Mouse (Mus musculus): ENCODE data around the gene Abtb1. TPM values are rescaled to one million over a fixed set of nuclear protein-coding genes. Genes with fewer than 3 reads are reported as not detected.

The Abtb1 gene
- total and polyA plus RNA-seq, 2 experiments from 2014 or later = 29.2 to 60.2 TPM

DNA sequence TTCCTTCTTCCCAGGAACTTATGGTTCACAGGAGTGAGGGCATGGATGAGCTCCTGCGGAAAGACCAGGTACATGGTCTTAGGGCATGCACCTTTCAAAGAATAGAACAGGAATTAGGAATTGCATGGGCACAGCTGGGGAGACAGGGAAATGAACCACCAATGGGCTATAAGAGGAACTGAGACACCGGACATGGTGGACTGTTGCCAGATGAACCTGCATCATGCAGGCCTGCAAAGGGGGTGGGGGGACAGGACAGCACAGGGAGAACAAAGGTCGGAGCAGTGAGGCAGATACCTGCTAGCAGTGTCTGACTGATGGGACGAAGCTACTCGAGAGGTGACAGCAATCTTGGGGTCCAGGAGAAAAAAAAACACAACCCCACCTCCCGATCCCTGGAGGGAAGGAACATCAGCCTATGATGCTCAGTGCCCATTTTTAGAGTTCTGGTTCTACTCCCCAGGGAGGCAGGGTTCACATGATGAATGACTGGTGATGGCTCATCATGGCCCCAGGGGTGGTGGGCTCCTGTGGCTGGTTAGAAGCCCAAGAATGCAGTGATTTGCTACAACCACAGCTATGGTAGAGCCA, 11.6 kb downstream of the Abtb1 start:
- no peak for DNase-seq (ENCODE audit: low spot score)
- 90% methylated on average over 6 of the region's 6 CpGs for WGBS
- Histone ChIP-seq H3K4me1 (ENCODE audit: insufficient read depth, low read length) (no peaks in the 10 kb centered on the region), H3K4me3 (ENCODE audit: low read depth, low read length) (no peak overlapping the region), H3K4me2 (ENCODE audit: low read depth, low read length, poor library complexity, severe bottlenecking) (no peak overlapping the region), H3K27ac (ENCODE audit: low read depth, low read length) (no peak overlapping the region), H3K36me3 (ENCODE audit: insufficient read depth, low read length) (no peaks in the 10 kb centered on the region), H3K27me3 (ENCODE audit: insufficient read depth, low read length) (no peaks in the 10 kb centered on the region), H3K9ac (replicated peaks; ENCODE audit: low read length, poor library complexity, severe bottlenecking) (no peak overlapping the region), H3K9me3 (ENCODE audit: low read length) (no peaks in the 10 kb centered on the region)
- no peak for TF ChIP-seq CTCF (IDR thresholded peaks at IDR 0.05)
- ATAC-seq (ENCODE audit: low FRiP score) = no peak

DNA sequence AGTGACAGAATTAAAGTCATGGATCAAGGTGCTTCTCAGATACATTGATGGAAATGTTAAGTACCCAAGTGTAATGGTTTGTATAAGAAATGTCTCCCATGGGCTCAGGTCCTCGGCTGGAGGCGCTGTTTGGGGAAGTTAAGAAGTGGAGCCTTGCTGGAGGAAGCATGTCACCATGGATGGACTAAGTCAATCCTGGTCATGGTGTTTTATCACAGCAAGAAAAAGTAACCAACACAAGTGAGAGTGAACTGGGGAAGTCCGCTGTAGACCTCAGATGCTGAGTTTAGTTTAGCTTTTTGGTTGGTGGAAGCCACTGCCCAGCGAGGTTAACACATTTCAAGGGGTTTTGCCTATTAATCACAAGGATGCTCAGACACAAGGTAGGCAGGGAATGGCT, 12.2 kb downstream of the Abtb1 start:
- H3K27ac ChIP-seq (ENCODE audit: low read depth, low read length) = no peak overlapping the region
- no peak for TF ChIP-seq CTCF (IDR thresholded peaks at IDR 0.05)
- DNase-seq (ENCODE audit: low spot score) (no peak), ATAC-seq (ENCODE audit: low FRiP score) (no peak)
- no peaks in the 10 kb centered on the region for H3K9me3 ChIP-seq (ENCODE audit: low read length)
- H3K4me3 ChIP-seq (ENCODE audit: low read depth, low read length) = no peak overlapping the region
- H3K4me1 ChIP-seq (ENCODE audit: insufficient read depth, low read length) = no peaks in the 10 kb centered on the region
- no peaks in the 10 kb centered on the region for H3K36me3 ChIP-seq (ENCODE audit: insufficient read depth, low read length)
- no peak overlapping the region for H3K4me2 ChIP-seq (ENCODE audit: low read depth, low read length, poor library complexity, severe bottlenecking)
- H3K27me3 ChIP-seq (ENCODE audit: insufficient read depth, low read length) = no peaks in the 10 kb centered on the region
- H3K9ac ChIP-seq (replicated peaks; ENCODE audit: low read length, poor library complexity, severe bottlenecking) = no peak overlapping the region
- 85% methylated on average over 4 of the region's 4 CpGs for WGBS

DNA sequence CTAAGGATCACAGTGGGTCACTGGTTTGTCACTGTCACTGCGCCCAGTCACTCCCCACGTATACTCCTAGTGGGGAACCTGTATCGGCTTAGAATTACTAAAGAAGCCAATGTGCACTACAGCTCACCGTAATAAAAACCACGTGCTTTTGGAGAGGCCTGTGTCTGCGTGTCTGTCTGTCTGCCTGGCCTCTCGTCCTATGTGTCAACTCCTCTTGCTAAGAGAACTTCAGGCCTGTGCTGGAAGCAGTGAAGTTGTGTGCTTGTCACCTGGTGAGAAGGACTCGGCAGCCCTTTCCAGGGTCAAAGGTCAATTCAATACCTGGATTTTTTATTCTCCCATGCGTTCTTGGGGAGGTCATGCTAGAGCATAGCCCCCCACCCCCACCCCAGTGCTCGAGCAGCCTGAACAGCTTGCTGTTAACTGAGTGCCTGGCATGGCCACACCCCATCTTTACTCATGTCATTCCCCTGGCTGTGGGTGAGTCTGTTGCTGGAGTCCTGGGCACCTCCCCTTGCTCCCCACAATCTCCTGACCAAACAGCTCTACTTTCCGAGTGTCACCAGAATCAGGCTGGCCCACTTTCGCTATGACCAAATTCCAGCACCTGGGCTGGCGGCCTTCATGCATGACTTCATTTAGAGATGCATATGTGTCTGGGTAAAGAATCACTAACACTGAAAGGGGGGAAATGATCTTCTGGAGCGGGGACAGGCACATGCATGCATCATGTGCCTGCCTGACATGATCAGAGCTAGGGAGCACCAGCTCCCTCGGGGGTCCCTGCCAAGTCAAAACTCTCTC, 13.4 kb downstream of the Abtb1 start:
- Histone ChIP-seq H3K27ac (ENCODE audit: low read depth, low read length) (no peak overlapping the region), H3K36me3 (ENCODE audit: insufficient read depth, low read length) (no peaks in the 10 kb centered on the region), H3K9me3 (ENCODE audit: low read length) (no peaks in the 10 kb centered on the region), H3K27me3 (ENCODE audit: insufficient read depth, low read length) (no peaks in the 10 kb centered on the region), H3K4me3 (ENCODE audit: low read depth, low read length) (no peak overlapping the region), H3K4me2 (ENCODE audit: low read depth, low read length, poor library complexity, severe bottlenecking) (no peak overlapping the region), H3K9ac (replicated peaks; ENCODE audit: low read length, poor library complexity, severe bottlenecking) (no peak overlapping the region), H3K4me1 (ENCODE audit: insufficient read depth, low read length) (no peaks in the 10 kb centered on the region)
- TF ChIP-seq CTCF (IDR thresholded peaks at IDR 0.05) = no peak; the same call in 1 of the 2 replicates
- DNase-seq (ENCODE audit: low spot score) (no peak), ATAC-seq (ENCODE audit: low FRiP score) (no peak)
- 74% methylated on average over 15 of the region's 15 CpGs for WGBS

- Histone ChIP-seq H3K4me2 (ENCODE audit: low read depth, low read length, poor library complexity, severe bottlenecking) (no peak overlapping the region), H3K4me1 (ENCODE audit: insufficient read depth, low read length) (no peaks in the 10 kb centered on the region), H3K9ac (replicated peaks; ENCODE audit: low read length, poor library complexity, severe bottlenecking) (no peak overlapping the region), H3K36me3 (ENCODE audit: insufficient read depth, low read length) (no peaks in the 10 kb centered on the region), H3K9me3 (ENCODE audit: low read length) (no peaks in the 10 kb centered on the region), H3K27ac (ENCODE audit: low read depth, low read length) (no peak overlapping the region), H3K4me3 (ENCODE audit: low read depth, low read length) (no peak overlapping the region), H3K27me3 (ENCODE audit: insufficient read depth, low read length) (no peaks in the 10 kb centered on the region)
- DNase-seq (ENCODE audit: low spot score) (peak; percentile 51), ATAC-seq (ENCODE audit: low FRiP score) (no peak)
- 65% methylated on average over 13 of the region's 13 CpGs for WGBS
- peak; percentile 27 for TF ChIP-seq CTCF (IDR thresholded peaks at IDR 0.05)
Observed at GRCm38 (mm10) chr6:88827395-88828205, 14.2 kb downstream of the Abtb1 start.

DNA sequence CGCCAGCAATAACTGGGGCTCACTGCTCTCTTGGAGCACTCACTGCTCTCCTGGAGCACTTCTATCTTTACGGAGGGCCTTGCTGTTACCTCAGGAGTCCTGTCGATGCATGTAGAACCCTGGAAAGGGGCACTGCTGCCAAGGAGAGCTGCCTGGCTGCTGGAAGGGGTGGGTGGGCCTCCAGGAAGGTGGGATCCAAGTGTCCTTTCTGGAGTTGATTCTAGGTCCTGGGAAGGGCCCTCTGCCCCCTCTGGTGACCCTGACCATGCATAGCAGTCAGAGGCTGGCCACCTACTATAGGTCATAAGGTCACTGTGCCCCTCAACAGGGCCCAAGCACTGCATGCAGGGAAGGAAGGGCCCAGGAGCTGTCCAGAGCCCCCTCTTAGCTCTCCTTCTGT, 14.8 kb downstream of the Abtb1 start:
- no peak overlapping the region for H3K27ac ChIP-seq (ENCODE audit: low read depth, low read length)

More for the DNA sequence above, 14.8 kb downstream of the Abtb1 start:
- Histone ChIP-seq H3K4me1 (ENCODE audit: insufficient read depth, low read length) (no peaks in the 10 kb centered on the region), H3K4me3 (ENCODE audit: low read depth, low read length) (no peak overlapping the region), H3K9me3 (ENCODE audit: low read length) (no peaks in the 10 kb centered on the region), H3K4me2 (ENCODE audit: low read depth, low read length, poor library complexity, severe bottlenecking) (no peak overlapping the region), H3K27me3 (ENCODE audit: insufficient read depth, low read length) (no peaks in the 10 kb centered on the region), H3K9ac (replicated peaks; ENCODE audit: low read length, poor library complexity, severe bottlenecking) (no peak overlapping the region), H3K36me3 (ENCODE audit: insufficient read depth, low read length) (no peaks in the 10 kb centered on the region)
- TF ChIP-seq CTCF (IDR thresholded peaks at IDR 0.05) = no peak
- no peak for DNase-seq (ENCODE audit: low spot score)
- 77% methylated on average over 3 of the region's 3 CpGs for WGBS
- ATAC-seq (ENCODE audit: low FRiP score) = no peak
